Mouse (Mus musculus) ES-Bruce4 (cell line): ENCODE measurements at regions not wholly inside any gene's neighbourhood (a gene's known extent, or its start where the extent isn't known, plus 50 kb on each side); places are given as distances from the start of the nearest gene placed in this dataset.
"Not testable (repeated sequence)": the region's sequence is repeated elsewhere in the genome, so short reads cannot be mapped to it uniquely, and the experiment has no call there.

Source experiments
- H3K27ac ChIP-seq: 2 replicates; pipeline ENCODE4 v1.5.1; 2012; ENCODE audit warnings: low read length, inconsistent platforms; ENCODE audit not compliant: insufficient read depth
- H3K27me3 ChIP-seq: 2 replicates; pipeline ENCODE4 v1.6.1; 2012; ENCODE audit warnings: mild to moderate bottlenecking, low read length, inconsistent platforms; ENCODE audit not compliant: control insufficient read depth, poor library complexity, insufficient read depth, severe bottlenecking
- H3K36me3 ChIP-seq: 2 replicates; pipeline ENCODE4 v1.6.1; 2012; ENCODE audit warnings: inconsistent platforms, mild to moderate bottlenecking, low read length, moderate library complexity; ENCODE audit not compliant: control insufficient read depth, poor library complexity, insufficient read depth, severe bottlenecking
- H3K4me1 ChIP-seq: one replicate; pipeline ENCODE4 v1.8.1; 2011; ENCODE audit warnings: low read length; ENCODE audit not compliant: control insufficient read depth, insufficient read depth
- H3K4me3 ChIP-seq: 2 replicates; pipeline ENCODE4 v1.5.1; 2011; ENCODE audit warnings: low read depth, mild to moderate bottlenecking, low read length
- H3K9ac ChIP-seq: 2 replicates; pipeline ENCODE4 v1.6.1; 2012; ENCODE audit warnings: low read depth, mild to moderate bottlenecking, inconsistent platforms; ENCODE audit not compliant: poor library complexity, severe bottlenecking
- H3K9me3 ChIP-seq: replicated peaks from 2 replicates; pipeline ENCODE4 v1.6.1; 2012; ENCODE audit warnings: mild to moderate bottlenecking, low read length, inconsistent platforms; ENCODE audit not compliant: control insufficient read depth, poor library complexity, insufficient read depth, severe bottlenecking
- CTCF ChIP-seq: IDR thresholded peaks from one replicate; pipeline ENCODE4 v1.8.1; 2011; ENCODE audit warnings: low read depth, low read length
- EP300 ChIP-seq: IDR thresholded peaks from 2 replicates; pipeline ENCODE4 v1.6.1; 2011; ENCODE audit warnings: low read depth, low read length; ENCODE audit not compliant: insufficient read depth
- POLR2A ChIP-seq: IDR thresholded peaks from one replicate; pipeline ENCODE4 v1.8.1; 2011; ENCODE audit warnings: low read length; ENCODE audit not compliant: insufficient read depth

- Histone ChIP-seq H3K27ac (no peak overlapping the region), H3K9me3 (no peaks in the 10 kb centered on the region), H3K27me3 (no peaks in the 10 kb centered on the region), H3K9ac (no peak overlapping the region), H3K36me3 (no peaks in the 10 kb centered on the region), H3K4me1 (peaks cover 3% of the 10 kb centered on the region), H3K4me3 (no peak overlapping the region)
- TF ChIP-seq EP300: no peak
These were observed 58.7 kb upstream of the Olig3 start for GRCm38 (mm10) chr10:19297669-19298068.

GRCm38 (mm10) chr10:19295388-19296013 is 60.8 kb upstream of the Olig3 start:
- Histone ChIP-seq H3K4me3 (no peak overlapping the region), H3K9me3 (no peaks in the 10 kb centered on the region), H3K36me3 (no peaks in the 10 kb centered on the region), H3K9ac (no peak overlapping the region), H3K27ac (no peak overlapping the region), H3K4me1 (peaks cover 3% of the 10 kb centered on the region), H3K27me3 (no peaks in the 10 kb centered on the region)
- TF ChIP-seq POLR2A (no peak), EP300 (no peak), CTCF (no peak)

- H3K27ac ChIP-seq: no peak overlapping the region
- no peak for TF ChIP-seq CTCF
- no peak for TF ChIP-seq POLR2A
- no peak for TF ChIP-seq EP300
These were observed 64.9 kb upstream of the Olig3 start for GRCm38 (mm10) chr10:19291474-19291873.

GRCm38 (mm10) chr10:19291039-19291438 is 65.3 kb upstream of the Olig3 start:
- H3K4me1 ChIP-seq, H3K9me3 ChIP-seq, H3K4me3 ChIP-seq, H3K27me3 ChIP-seq, H3K36me3 ChIP-seq, H3K27ac ChIP-seq, H3K9ac ChIP-seq: not testable (repeated sequence)

More at GRCm38 (mm10) chr10:19291474-19291873, 64.9 kb upstream of the Olig3 start:
- no peak overlapping the region for H3K4me3 ChIP-seq
- H3K4me1 ChIP-seq: no peaks in the 10 kb centered on the region
- no peaks in the 10 kb centered on the region for H3K9me3 ChIP-seq
- H3K27me3 ChIP-seq: no peaks in the 10 kb centered on the region
- H3K9ac ChIP-seq: no peak overlapping the region
- no peaks in the 10 kb centered on the region for H3K36me3 ChIP-seq

- no peaks in the 10 kb centered on the region for H3K36me3 ChIP-seq
- no peaks in the 10 kb centered on the region for H3K4me1 ChIP-seq
- H3K9ac ChIP-seq: no peak overlapping the region
- H3K4me3 ChIP-seq: no peak overlapping the region
- no peaks in the 10 kb centered on the region for H3K9me3 ChIP-seq
- H3K27me3 ChIP-seq: no peaks in the 10 kb centered on the region
- TF ChIP-seq POLR2A (no peak), CTCF (no peak), EP300 (no peak)
- H3K27ac ChIP-seq: no peak overlapping the region
These were observed 74.2 kb upstream of the Olig3 start for GRCm38 (mm10) chr10:19282166-19282565.

- TF ChIP-seq POLR2A (no peak), CTCF (no peak), EP300 (no peak)
- Histone ChIP-seq H3K9ac (no peak overlapping the region), H3K4me3 (no peak overlapping the region), H3K36me3 (no peaks in the 10 kb centered on the region), H3K27me3 (no peaks in the 10 kb centered on the region), H3K27ac (no peak overlapping the region), H3K9me3 (no peaks in the 10 kb centered on the region), H3K4me1 (no peaks in the 10 kb centered on the region)
These were observed 75.3 kb upstream of the Olig3 start for GRCm38 (mm10) chr10:19281021-19281420.
